Mouse (Mus musculus) B cell, adult 2 months (primary cell): ENCODE measurements around the gene Rprd1b.
A peak's percentile ranks its signal among the peaks of the same experiment; 100 is the strongest.

Experiments
- DNase-seq, 2 experiments: peaks; one replicate each; pipeline ENCODE4 v3.0.0; 2022

The Rprd1b gene

DNA sequence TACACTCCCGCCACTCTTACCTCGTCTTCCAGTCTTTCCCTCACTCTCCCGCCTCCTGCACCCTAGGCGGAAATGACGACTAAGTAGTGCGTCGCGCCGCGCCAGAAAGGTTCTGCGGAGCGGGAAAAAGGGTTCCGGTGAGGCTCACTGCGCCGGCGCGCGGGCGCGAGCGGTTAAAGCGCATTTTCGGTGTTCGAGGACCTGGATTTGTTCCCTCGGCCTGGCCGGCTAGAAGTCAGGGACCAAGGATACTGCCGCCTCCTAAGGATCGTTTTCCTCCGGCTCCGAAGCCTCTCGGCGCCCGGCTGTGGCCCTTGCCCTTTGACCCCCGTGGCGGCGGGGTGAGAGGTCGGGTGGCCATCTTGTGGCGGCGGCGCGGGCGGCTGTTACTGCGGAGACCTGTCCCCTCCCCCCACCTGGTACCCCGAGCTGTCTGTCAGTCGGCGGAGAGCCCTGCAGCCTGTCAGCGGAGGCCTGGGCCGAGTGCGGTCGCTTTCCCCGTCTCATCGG, at the start of gene Rprd1b, which contains the start of gene Tti1:
Rprd1b (plus strand) TSS at position 144 of the 510 bp plus-strand sequence.
Tti1 (minus strand) TSS at position 80 of the 510 bp plus-strand sequence.
- peak; percentile 93 to 95 for DNase-seq

DNA sequence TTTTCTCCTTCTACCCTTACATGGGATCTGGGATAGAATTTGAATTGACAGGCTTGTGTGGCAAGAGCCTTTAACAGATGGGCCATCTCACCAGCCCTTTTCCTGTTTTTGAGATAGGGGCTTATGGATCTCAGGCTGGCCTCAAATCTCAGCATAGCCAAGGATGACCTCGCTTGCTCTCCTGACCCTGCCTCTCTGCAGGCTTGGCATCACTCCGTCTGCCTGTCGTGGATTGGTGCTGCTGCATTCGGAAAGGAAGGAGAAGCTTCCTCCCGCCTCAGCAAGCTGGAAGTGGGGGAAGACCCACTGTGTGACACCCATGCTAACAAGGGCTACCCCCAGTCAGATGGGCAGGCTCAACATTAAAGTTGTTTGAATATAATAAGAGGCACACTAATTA, 49.1 kb upstream of the Rprd1b start:
- no peak for DNase-seq

GRCm38 (mm10) chr2:157982727-157983126, 45.6 kb upstream of the Rprd1b start:
- no peak for DNase-seq

GRCm38 (mm10) chr2:157983276-157983675, 45.0 kb upstream of the Rprd1b start:
- no peak for DNase-seq

DNA sequence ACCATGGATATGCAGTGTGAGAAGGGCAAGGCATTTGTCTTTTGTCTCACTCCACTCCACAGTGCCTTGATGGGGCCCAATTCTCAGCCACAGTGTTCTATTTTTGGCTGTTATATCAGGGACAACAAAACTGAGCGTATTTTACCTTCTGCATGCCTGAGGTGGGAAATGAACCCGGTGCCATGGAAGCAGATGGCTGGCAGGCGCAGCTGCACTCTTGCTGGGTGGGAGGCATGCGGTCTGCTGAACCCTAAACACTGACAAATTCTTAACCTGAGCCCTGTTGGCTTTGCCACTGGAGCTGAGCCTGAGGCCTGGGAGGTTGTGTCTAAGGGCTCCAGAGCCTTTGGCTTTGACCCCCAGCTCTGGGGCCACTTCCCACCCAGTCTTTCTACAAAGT, 42.7 kb upstream of the Rprd1b start:
- no peak for DNase-seq

DNA sequence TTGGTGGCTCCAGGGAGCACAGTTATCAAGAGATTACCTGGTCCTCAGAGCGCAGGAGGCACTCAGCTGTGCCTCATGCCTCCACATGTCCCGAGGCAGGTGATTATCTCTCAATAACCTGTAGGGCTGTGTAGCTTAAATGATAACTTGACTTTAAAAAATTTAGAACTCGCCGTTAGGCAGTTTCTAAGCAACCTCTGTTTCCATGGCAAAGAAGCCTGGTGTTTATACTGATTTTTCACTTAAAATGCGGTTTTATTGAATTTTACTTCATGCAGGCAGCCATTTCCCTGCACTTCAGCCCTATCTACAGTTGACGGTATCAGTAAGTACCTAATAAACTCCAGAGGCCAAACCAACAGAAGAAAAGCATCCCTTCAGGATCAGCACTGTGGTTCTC, 42.1 kb upstream of the Rprd1b start:
- DNase-seq, result no peak

DNA sequence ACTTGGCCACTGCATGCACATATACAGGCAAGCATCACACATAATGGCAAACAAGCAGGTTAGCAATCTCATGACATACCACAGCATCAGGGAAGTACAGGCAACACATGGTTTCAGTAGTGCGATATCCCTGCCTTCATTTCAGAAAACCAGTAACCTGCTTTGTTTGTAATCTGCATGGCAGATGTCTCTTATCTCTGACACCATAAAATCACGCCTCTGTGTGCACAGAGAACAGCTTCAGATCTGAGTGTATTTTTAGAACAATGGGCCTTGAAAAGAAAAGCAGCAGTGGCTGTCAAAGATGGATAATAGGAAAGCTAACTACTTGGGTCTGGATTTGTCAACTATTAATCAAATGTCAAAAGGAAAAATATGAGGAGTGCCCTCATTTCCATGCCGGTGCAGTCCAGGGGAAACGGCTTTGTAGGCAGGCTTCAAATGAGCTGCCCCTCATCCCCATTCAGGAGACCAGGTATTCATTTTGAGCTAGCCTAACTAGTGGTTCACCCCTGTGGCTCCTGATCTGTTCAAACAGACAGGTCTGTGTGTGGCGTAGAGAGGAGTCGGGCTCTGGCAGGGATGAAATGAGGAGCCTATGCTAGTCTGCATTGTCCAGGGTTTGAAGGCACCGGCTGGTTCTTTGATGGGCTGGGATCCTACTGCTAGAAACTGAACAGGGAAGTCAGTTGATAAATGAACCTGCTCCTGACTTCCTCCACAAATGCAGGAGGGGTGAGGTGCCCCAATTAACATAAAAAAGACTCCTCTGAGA, 39.7 kb upstream of the Rprd1b start:
- DNase-seq, result no peak

DNA sequence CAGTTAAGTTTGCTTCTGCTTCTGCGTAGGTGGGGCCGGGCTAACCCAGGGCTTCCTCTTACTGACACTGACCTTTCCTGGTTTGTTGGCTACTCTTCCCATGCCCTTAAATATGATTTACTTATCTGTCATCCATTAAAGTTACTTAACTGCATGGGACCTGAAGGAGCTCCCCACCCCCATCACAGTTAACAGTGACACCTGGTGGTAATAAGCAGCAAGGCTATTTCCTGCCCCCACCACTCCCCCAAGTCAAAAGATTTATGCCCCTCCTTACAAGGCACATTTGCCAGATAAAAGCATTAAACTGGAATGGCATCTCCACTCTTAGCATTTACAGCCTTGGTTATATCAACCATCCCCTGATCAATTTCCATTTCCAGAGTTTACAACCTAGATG, 38.4 kb upstream of the Rprd1b start:
- DNase-seq, result peak; percentile 7 to 14

DNA sequence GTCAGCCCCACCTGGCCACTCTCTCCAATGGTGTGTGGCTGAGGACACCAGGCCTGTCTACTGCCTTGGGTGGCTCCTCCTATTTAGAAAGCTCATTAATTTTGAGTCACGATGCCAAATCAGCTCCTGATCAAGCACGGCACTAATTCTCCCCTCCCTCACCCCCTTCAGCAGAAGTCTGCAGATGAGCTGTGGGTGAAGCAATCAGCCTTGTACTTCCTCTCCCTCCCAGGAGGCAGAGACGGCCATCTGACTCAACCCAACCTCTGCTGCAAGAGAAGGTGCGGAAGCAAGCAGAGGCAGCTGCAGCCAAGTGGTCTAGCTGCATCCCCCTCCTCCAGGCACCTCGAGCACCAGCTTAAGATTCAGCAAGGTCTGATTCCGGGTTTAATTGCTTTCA, 37.3 kb upstream of the Rprd1b start:
- no peak for DNase-seq

GRCm38 (mm10) chr2:157992501-157992900, 35.8 kb upstream of the Rprd1b start:
- no peak for DNase-seq

DNA sequence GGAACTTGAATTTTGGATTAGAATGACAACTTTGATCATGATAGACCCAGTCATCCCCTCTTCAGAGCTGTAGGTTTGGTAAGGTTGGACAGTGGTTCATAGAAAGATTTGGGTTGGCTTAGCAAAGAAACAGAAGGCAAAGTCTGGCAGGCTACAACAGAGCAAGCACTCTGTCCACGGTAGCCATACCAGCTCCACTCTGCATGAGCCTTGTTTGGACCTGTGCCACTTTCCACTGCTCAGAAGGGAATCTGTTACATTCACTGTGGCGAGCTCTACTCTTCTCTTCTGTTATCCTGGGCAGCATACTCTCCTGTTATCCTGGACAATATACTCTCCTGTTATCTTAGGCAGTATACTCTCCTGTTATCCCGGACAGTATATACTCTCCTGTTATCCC, 29.5 kb upstream of the Rprd1b start:
- DNase-seq, result no peak

- no peak for DNase-seq
Observed at GRCm38 (mm10) chr2:158004620-158005019, 23.7 kb upstream of the Rprd1b start.

GRCm38 (mm10) chr2:158005641-158006040, 22.7 kb upstream of the Rprd1b start:
- DNase-seq, result peak in 1 of 2 experiments; percentile 6

DNA sequence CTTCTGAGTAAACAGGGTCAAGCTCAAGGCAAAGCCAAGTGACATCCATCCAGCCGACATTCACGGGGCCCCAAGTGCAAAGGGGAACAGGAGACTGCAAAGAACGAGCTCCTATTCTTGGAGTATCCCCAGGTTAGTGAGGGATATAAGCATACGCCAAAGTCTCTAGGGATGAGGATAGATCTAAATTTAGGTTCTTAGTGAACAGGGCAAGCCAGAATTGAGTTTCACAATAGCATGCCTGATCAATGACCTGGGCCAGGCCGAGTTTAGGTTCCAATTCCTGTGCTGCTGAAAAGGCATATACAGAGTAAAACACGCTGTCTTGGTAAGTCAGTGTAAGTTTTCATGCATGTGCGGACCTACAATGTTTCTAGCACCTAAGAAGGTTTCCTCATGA, 18.9 kb upstream of the Rprd1b start:
- no peak for DNase-seq

DNA sequence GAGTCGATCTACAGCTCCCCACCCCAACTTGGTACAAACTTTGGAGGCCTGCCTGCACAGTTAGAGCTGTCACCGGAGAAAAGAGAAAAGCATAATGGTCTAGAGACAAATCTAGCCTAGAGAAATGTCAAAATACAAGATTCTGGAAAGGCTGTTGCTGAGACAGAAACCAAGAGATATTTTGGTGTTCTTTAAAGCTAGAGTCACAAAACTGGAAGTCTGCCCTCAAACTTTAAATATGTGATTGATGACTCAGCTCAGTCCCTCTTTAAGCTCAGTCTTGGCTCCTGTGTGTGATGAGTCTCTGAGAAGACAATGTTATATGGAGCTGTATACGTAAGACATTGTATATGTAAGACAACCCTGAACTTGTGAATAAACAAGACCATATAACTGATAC, 15.7 kb upstream of the Rprd1b start:
- DNase-seq, result no peak

DNA sequence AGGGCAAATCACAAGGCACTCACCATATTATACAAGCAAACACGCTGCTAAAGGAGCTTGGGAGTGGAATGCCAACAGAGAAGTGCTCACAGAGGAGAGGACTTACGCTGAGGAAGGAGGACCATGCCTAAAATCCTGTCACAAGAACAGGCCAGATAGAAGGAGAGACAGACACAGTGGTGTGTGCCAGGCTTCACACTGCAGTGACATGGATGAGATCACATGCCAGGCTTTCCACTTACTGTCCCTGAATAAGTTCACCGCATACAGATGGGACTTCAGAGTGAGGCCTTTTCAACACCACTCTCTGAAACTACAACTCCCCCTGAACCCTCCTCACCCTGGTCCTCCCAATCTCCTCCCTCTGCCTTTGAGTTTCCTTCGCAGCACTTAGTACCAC, 11.0 kb upstream of the Rprd1b start:
- no peak for DNase-seq

- no peak for DNase-seq
Observed at GRCm38 (mm10) chr2:158027855-158028353, 393 bp upstream of the Rprd1b start.

- DNase-seq, result no peak
Observed at GRCm38 (mm10) chr2:158030007-158030406, 1.7 kb downstream of the Rprd1b start.

GRCm38 (mm10) chr2:158035813-158036212, 7.5 kb downstream of the Rprd1b start:
- no peak for DNase-seq

DNA sequence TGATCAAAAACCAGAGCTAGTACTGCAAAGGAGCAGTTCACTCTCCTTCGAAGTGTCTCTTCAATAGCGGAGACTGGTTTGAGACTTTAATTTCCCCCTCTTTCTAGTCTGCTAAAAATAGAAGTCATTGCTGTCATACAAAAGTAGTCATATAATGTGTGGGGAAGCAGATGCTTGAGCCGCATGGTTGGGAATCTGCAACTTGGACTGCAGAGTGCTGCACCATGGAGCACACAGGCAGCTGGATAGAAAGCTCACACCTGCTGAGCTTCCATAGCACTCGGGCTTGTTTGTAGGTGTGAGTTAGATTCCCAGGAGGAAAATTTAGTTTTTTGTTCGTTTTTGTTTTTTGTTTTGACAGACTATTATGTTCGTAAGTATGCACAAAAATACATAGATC, 8.1 kb downstream of the Rprd1b start:
- DNase-seq, result no peak

DNA sequence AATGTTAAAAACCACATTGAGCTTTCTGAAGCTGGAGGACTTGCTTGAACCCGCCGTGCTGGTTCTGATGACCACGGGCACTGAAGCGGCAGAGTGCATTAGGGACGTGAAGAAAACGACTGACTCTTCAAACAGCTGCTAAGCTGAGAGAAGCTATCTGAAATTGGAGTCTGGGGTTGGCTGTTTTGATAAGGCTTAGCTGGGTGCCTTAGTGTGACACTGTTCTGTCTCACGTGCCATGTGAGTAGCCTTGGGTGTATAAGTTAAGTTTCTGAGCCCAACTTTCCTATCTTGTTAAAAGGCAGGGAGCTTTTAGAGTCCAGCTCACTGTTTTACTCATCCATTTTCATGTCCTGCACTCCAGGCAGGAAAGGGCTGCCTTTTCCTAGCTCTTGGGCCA, 8.7 kb downstream of the Rprd1b start:
- DNase-seq, result no peak

DNA sequence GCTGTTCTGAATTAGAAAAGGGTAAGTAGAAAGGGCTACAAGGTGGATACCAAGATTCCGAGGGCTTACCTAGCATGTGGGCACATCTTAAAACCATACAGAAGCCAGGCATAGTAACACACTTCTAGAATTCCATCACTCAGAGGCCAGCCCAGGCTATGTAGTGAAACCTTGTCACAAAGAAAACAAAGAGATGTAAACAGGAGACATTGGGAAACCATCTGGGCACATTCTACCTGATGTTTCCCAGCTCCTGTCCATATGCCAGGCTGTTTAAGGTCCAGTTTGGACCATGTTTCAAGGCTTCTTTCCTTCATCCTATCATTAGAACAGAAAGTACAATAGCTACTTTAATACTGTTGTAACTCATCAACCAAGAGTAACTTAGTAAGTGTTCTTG, 9.3 kb downstream of the Rprd1b start:
- DNase-seq, result no peak

GRCm38 (mm10) chr2:158039662-158040061, 11.4 kb downstream of the Rprd1b start:
- no peak for DNase-seq

GRCm38 (mm10) chr2:158040396-158040795, 12.1 kb downstream of the Rprd1b start:
- DNase-seq, result no peak

DNA sequence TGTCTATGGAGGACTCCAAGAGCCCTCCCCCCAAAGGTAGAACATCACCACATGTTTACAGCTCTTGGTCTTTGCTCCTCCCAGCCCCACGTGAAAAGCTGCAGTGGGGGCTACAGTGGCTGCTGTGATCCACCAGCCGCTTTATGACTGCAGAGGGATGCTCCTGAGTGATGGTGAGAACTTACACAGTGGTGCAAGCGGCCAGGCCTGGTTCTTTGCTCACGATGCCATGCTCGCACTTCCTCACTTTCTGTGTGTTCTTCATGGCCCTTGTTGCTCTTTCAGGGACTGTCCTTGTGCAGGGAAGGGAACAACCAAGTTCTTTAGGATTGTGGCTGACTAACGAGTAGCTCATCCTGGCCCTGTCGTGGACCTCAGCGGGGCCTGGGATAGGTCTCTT, 15.2 kb downstream of the Rprd1b start:
- DNase-seq, result no peak
